Mouse (Mus musculus) megakaryocyte-erythroid progenitor cell, adult 5-6 weeks (primary cell): Measurements from ENCODE around the gene Stpg3. TPM values are rescaled to one million over a fixed set of nuclear protein-coding genes. Genes with fewer than 3 reads are reported as not detected.
A peak's percentile ranks its signal among the peaks of the same experiment; 100 is the strongest.

Experiments used
- ATAC-seq: replicated peaks from 2 replicates; pipeline ENCODE4 v1.8.0; 2016; ENCODE audit warnings: mild to moderate bottlenecking, inconsistent platforms; ENCODE audit not compliant: severe bottlenecking, poor library complexity, low FRiP score, low TSS enrichment
- total RNA-seq, 2 experiments: library from RNA; stranded (forward) in 1 of 2; stranded (reverse) in 1 of 2; fragments of 200-1000, 215-1000 nt in 1 of 2; fragments of >200 nt in 1 of 2; fragmentation: Nextera tagmentation in 1 of 2; gene quantifications; 2 replicates each; pipeline ENCODE4 v1.2.3; 2014 to 2017

The Stpg3 gene
- total RNA-seq, 2 experiments from 2014 or later = 3.2 TPM; not detected in 1

- ATAC-seq = no peak
Measured at GRCm38 (mm10) chr2:25168665-25168978, 45.8 kb downstream of the Stpg3 start.

- peak; percentile 45 for ATAC-seq
Measured at GRCm38 (mm10) chr2:25167919-25168664, 46.3 kb downstream of the Stpg3 start.

GRCm38 (mm10) chr2:25167481-25167880 lies 47.0 kb downstream of the Stpg3 start:
- ATAC-seq = no peak

Other genes starting within 250 kb of the Stpg3 start
Only the 30 nearest of the 32 such genes appear.
- 80.8 and 117 TPM in 2 replicates for gene Mrpl41, start 239.5 kb downstream of the Stpg3 start, total RNA-seq (2014; fragmentation: Nextera tagmentation)
- gene Mrpl41, start 239.5 kb downstream of the Stpg3 start, total RNA-seq (2017) = 129 and 194 TPM in 2 replicates
- gene Pnpla7, start 238.6 kb downstream of the Stpg3 start, total RNA-seq (2014; fragmentation: Nextera tagmentation) = 52.9 and 61.2 TPM in 2 replicates
- gene Pnpla7, start 238.6 kb downstream of the Stpg3 start, total RNA-seq (2017) = 36.6 and 41.8 TPM in 2 replicates
- 17.1 and 34.5 TPM in 2 replicates for gene Nsmf, start 160.3 kb downstream of the Stpg3 start, total RNA-seq (2014; fragmentation: Nextera tagmentation)
- 5.9 and 21.1 TPM in 2 replicates for gene Nsmf, start 160.3 kb downstream of the Stpg3 start, total RNA-seq (2017)
- not detected in 2 replicates for gene Entpd8, start 134.3 kb downstream of the Stpg3 start, total RNA-seq (2014; fragmentation: Nextera tagmentation)
- gene Entpd8, start 134.3 kb downstream of the Stpg3 start, total RNA-seq (2017) = not detected in 2 replicates
- gene Noxa1, start 119.5 kb downstream of the Stpg3 start, total RNA-seq (2014; fragmentation: Nextera tagmentation) = not detected in 2 replicates
- 1.1 TPM in 1 of 2 replicates, not detected in the other for gene Noxa1, start 119.5 kb downstream of the Stpg3 start, total RNA-seq (2017)
- gene Nrarp, start 33.9 kb downstream of the Stpg3 start, total RNA-seq (2014; fragmentation: Nextera tagmentation) = 3.5 and 4.6 TPM in 2 replicates
- gene Nrarp, start 33.9 kb downstream of the Stpg3 start, total RNA-seq (2017) = 1.3 and 2.4 TPM in 2 replicates
- gene Tor4a, start 17.8 kb downstream of the Stpg3 start, total RNA-seq (2014; fragmentation: Nextera tagmentation) = 12.6 and 13.0 TPM in 2 replicates
- 8.0 and 11.8 TPM in 2 replicates for gene Tor4a, start 17.8 kb downstream of the Stpg3 start, total RNA-seq (2017)
- gene Nelfb, start 3.1 kb downstream of the Stpg3 start, total RNA-seq (2014; fragmentation: Nextera tagmentation) = 50.8 and 67.6 TPM in 2 replicates
- gene Nelfb, start 3.1 kb downstream of the Stpg3 start, total RNA-seq (2017) = 26.4 and 28.2 TPM in 2 replicates
- not detected in 2 replicates for gene Fam166a, start 4.1 kb upstream of the Stpg3 start, total RNA-seq (2014; fragmentation: Nextera tagmentation)
- gene Fam166a, start 4.1 kb upstream of the Stpg3 start, total RNA-seq (2017) = not detected in 2 replicates
- 712 and 769 TPM in 2 replicates for gene Tubb4b, start 10.1 kb upstream of the Stpg3 start, total RNA-seq (2014; fragmentation: Nextera tagmentation)
- 718 and 785 TPM in 2 replicates for gene Tubb4b, start 10.1 kb upstream of the Stpg3 start, total RNA-seq (2017)
- not detected in 2 replicates for gene Slc34a3, start 19.7 kb upstream of the Stpg3 start, total RNA-seq (2014; fragmentation: Nextera tagmentation)
- not detected in 2 replicates for gene Slc34a3, start 19.7 kb upstream of the Stpg3 start, total RNA-seq (2017)
- gene Rnf224, start 22.1 kb upstream of the Stpg3 start, total RNA-seq (2014; fragmentation: Nextera tagmentation) = not detected in 2 replicates
- gene Rnf224, start 22.1 kb upstream of the Stpg3 start, total RNA-seq (2017) = not detected in 2 replicates
- gene Rnf208, start 27.6 kb upstream of the Stpg3 start, total RNA-seq (2014; fragmentation: Nextera tagmentation) = 1.6 and 10.2 TPM in 2 replicates
- gene Rnf208, start 27.6 kb upstream of the Stpg3 start, total RNA-seq (2017) = 0.72 TPM in 1 of 2 replicates, not detected in the other
- not detected in 2 replicates for gene Cysrt1, start 27.8 kb upstream of the Stpg3 start, total RNA-seq (2014; fragmentation: Nextera tagmentation)
- gene Cysrt1, start 27.8 kb upstream of the Stpg3 start, total RNA-seq (2017) = not detected in 2 replicates
- 15.3 and 21.7 TPM in 2 replicates for gene AL732309.1, start 32.2 kb upstream of the Stpg3 start, total RNA-seq (2014; fragmentation: Nextera tagmentation)
- gene AL732309.1, start 32.2 kb upstream of the Stpg3 start, total RNA-seq (2017) = 3.3 and 4.9 TPM in 2 replicates
- 14.3 and 19.6 TPM in 2 replicates for gene Tmem203, start 40.8 kb upstream of the Stpg3 start, total RNA-seq (2014; fragmentation: Nextera tagmentation)
- 4.3 and 9.1 TPM in 2 replicates for gene Tmem203, start 40.8 kb upstream of the Stpg3 start, total RNA-seq (2017)
- gene Tprn, start 48.0 kb upstream of the Stpg3 start, total RNA-seq (2014; fragmentation: Nextera tagmentation) = 17.5 and 27.4 TPM in 2 replicates
- gene Tprn, start 48.0 kb upstream of the Stpg3 start, total RNA-seq (2017) = 9.8 and 15.0 TPM in 2 replicates
- 183 and 205 TPM in 2 replicates for gene Ssna1, start 57.8 kb upstream of the Stpg3 start, total RNA-seq (2014; fragmentation: Nextera tagmentation)
- gene Ssna1, start 57.8 kb upstream of the Stpg3 start, total RNA-seq (2017) = 81.8 and 104 TPM in 2 replicates
- gene Anapc2, start 57.8 kb upstream of the Stpg3 start, total RNA-seq (2014; fragmentation: Nextera tagmentation) = 52.0 and 56.6 TPM in 2 replicates
- 31.3 and 39.0 TPM in 2 replicates for gene Anapc2, start 57.8 kb upstream of the Stpg3 start, total RNA-seq (2017)
- not detected in 2 replicates for gene Tmem210, start 73.5 kb upstream of the Stpg3 start, total RNA-seq (2014; fragmentation: Nextera tagmentation)
- not detected in 2 replicates for gene Tmem210, start 73.5 kb upstream of the Stpg3 start, total RNA-seq (2017)
- gene Lrrc26, start 75.3 kb upstream of the Stpg3 start, total RNA-seq (2014; fragmentation: Nextera tagmentation) = not detected in 2 replicates
- gene Lrrc26, start 75.3 kb upstream of the Stpg3 start, total RNA-seq (2017) = not detected in 2 replicates
- not detected in 2 replicates for gene Grin1, start 104.5 kb upstream of the Stpg3 start, total RNA-seq (2014; fragmentation: Nextera tagmentation)
- gene Grin1, start 104.5 kb upstream of the Stpg3 start, total RNA-seq (2017) = not detected in 2 replicates
- gene Man1b1, start 117.7 kb upstream of the Stpg3 start, total RNA-seq (2014; fragmentation: Nextera tagmentation) = 37.1 and 38.9 TPM in 2 replicates
- gene Man1b1, start 117.7 kb upstream of the Stpg3 start, total RNA-seq (2017) = 31.8 and 82.7 TPM in 2 replicates
- 9.5 and 16.6 TPM in 2 replicates for gene Dpp7, start 141.7 kb upstream of the Stpg3 start, total RNA-seq (2014; fragmentation: Nextera tagmentation)
- gene Dpp7, start 141.7 kb upstream of the Stpg3 start, total RNA-seq (2017) = 22.0 and 59.0 TPM in 2 replicates
- gene Uap1l1, start 151.0 kb upstream of the Stpg3 start, total RNA-seq (2014; fragmentation: Nextera tagmentation) = 9.7 and 12.7 TPM in 2 replicates
- 2.0 and 2.5 TPM in 2 replicates for gene Uap1l1, start 151.0 kb upstream of the Stpg3 start, total RNA-seq (2017)
- gene Sapcd2, start 157.7 kb upstream of the Stpg3 start, total RNA-seq (2014; fragmentation: Nextera tagmentation) = 18.4 and 19.0 TPM in 2 replicates
- gene Sapcd2, start 157.7 kb upstream of the Stpg3 start, total RNA-seq (2017) = 4.9 and 7.1 TPM in 2 replicates
- not detected in 2 replicates for gene Entpd2, start 181.2 kb upstream of the Stpg3 start, total RNA-seq (2014; fragmentation: Nextera tagmentation)
- not detected in 2 replicates for gene Entpd2, start 181.2 kb upstream of the Stpg3 start, total RNA-seq (2017)
- gene Npdc1, start 184.7 kb upstream of the Stpg3 start, total RNA-seq (2014; fragmentation: Nextera tagmentation) = not detected in 2 replicates
- not detected in 2 replicates for gene Npdc1, start 184.7 kb upstream of the Stpg3 start, total RNA-seq (2017)
- 3.4 and 6.3 TPM in 2 replicates for gene Fut7, start 208.6 kb upstream of the Stpg3 start, total RNA-seq (2014; fragmentation: Nextera tagmentation)
- gene Fut7, start 208.6 kb upstream of the Stpg3 start, total RNA-seq (2017) = 4.5 and 4.9 TPM in 2 replicates
- gene Abca2, start 214.1 kb upstream of the Stpg3 start, total RNA-seq (2014; fragmentation: Nextera tagmentation) = 34.7 and 38.3 TPM in 2 replicates
- 10.8 and 13.1 TPM in 2 replicates for gene Abca2, start 214.1 kb upstream of the Stpg3 start, total RNA-seq (2017)